Mouse (Mus musculus): ENCODE measurements around the gene Strc. TPM values are rescaled to one million over a fixed set of nuclear protein-coding genes. Genes with fewer than 3 reads are reported as not detected.

Gene Strc
- total RNA-seq, 2 experiments from 2014 or later: 0.08 TPM; not detected in 1

DNA sequence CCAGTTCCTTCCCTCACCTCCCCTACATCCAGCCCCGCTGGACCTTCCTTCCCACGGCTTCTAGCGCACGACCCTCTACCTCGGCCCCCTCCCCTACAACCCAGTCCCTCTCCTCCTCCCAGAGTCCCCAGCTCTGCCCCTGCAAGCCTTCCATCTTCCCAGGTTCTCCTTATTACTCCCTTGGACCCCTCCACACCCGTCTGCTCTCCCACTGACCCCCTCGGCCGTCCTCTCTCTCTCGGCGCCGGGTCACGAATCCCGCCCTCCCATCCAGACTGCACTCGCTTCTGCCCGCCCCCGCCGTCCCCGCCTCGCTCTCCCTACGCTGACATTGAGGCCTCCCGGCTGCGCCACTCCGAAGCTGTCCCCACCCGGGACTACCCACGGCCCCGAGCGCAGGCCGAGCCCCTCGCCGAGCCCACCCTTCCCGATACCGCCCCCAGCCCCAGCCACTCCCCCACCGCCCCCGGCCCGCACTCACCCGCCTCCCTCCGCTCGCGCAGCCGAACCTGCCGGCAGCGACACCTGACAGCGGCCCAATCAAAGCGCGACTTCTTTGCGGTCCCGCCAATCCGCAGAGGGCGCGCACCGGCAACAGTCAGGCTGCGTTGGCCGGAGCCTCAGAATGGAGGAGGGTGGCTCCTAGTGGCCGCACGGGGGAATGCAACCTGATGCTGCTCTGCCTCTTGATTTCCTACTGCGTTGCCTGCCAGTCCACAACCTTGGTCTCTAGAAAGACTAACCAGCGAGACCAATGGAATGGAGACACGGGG lies 32.0 kb downstream of the Strc start, which contains the start of gene Ppip5k1:
Ppip5k1 (minus strand) TSS at position 577 of the 773 bp plus-strand sequence.
- peak; percentile 96 for DNase-seq

DNA sequence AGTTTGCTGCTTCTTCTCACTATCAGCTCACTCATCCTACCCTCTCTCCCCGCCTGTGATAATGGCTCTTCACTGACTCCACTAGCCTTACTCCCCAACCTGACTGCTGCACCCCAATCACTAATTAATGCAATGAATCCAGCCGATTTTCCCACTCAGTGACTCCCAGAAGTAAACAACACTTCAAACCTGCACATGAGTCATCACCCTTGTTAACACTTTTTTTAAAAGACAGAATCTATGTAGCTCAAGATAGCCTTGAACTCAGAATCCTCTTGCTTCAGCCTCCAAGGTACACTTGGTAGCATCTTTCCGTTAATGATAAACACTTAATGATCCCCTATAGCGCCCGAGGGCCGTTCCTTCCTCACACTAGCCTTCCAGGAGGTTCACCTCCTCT lies 32.6 kb downstream of the Strc start:
- DNase-seq: no peak

DNA sequence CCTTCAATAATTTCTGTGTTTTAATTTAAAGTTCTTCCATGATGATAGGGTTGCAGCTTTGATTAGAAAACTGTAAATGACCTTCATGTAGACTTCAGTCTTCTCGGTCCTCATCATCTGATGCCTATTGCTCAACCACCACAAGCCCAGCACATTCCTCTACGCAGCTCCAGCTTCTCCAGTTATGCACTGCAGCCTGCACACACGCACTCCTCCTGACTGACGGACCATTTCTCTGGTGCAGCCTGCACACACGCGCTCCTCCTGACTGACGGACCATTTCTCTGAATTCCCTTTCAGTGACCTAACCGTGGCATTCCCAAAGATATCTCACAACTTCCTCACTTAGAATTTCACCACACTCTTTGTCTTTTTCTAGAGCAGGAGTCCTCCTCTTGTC lies 33.8 kb downstream of the Strc start:
- DNase-seq: no peak

DNA sequence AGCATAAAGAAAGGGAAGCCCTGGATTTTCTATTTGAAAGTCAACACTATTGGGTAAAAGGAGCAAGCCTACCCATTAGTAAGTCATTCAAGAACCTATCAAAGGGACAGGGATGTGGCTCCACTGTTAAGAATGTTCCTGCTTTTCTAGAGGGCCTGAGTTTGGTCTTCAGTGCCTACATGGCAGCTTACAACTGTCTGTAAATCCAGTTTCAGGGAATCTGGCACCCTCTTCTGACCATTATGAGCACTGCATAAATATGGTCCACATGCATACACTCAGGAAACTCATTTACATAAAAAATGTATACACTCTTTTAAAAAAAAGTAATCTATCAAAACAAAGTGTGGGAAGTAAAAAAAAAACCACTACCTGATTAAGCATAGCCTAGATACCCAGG lies 47.9 kb downstream of the Strc start:
- no peak for DNase-seq

DNA sequence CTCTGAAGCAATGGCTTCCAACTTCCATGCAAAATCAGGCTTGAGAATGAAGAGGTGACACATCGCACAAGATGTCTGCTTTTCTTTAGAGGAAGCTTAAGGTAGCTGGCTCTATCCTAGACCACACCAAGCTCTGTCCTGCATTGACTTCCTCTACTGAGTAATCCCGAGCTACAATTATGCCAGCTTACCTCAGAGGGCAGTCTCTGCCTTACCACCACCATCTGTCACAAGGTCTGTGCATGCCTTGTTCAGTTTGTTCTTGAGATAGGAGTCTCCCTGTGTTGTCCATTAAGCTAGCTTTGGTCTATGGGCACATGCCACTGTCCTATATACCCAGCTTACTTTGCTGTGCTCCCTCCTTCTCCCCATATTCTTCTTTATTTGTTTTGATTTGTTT lies 57.5 kb downstream of the Strc start:
- DNase-seq: no peak

DNA sequence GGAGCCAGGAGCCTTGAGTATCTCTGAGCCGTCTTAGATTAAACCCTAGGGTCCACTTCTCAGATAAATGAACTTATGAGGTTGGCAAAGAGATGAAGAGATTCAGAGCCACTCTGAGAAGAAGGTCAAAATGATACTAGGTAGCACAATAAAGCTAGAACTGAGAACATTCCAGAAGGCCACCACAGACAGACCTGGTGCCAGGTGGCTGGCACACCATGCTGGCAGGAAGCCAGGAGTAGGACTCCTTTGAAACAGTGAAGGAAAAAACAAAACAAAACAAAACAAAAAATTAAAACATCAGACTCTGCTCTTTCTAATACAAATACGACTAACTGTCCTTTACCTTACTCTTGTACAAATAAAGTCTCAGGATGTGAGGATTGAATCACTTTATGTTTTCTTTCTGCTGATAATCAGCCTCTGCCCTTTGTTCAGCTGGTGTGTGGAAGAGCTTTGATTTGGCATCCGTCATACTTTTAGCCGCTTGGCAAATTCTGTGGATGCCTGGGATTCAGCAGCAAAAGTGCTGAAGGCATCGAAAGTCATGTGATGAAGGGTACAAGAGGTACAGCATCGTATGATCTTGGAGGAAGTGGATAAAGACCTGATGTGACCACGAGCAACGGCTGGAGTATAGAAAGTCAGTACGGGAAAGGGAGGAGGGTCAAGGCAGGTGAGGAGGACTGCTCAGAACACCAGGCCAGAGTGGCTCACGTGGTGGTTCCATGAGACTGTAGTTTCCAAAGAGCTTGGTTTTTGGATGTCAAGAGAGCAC lies 63.1 kb downstream of the Strc start:
- no peak for DNase-seq

DNA sequence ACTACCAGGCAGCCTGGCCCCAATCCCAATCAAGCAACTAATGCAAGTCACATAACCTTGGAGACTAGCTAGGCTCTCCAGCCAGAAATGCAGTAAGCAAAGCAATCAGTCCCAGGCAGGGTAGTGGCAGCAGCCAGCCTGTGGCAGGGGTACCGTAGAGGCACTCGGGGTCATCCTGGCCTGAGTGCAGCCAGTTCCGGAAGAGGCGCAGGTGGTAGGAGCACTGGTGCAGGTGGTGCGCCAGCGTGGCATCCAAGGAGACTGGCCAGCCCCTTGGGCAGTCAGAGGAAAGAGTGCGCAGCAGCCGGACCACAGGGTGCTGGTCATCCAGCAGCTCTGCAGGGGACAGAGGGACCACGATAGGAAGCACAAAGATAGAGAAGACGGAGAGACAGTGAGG lies 63.9 kb downstream of the Strc start:
- no peak for DNase-seq

DNA sequence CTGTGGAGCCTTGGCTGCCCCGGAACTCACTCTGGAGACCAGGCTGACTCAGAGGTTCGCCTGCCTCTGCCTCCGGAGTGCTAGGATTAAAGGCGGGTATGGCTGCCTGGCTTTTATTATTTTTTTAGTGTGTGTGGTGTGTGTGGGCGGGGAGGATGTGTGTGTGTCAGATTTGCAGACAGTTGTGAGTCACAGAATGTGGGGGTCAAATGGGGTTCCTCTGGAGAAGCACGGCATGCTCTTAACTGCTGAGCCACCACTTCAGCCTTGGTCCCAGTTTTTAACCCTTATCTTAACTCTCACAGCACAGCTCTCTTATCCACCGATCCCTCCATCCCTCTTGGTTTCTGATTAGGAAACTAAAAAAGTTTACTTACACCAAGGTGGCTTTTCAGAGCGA lies 70.7 kb downstream of the Strc start:
- DNase-seq: no peak

Other genes with a start within 250 kb of the Strc start
- gene Adal, start 246.7 kb downstream of the Strc start, total RNA-seq (2021): 10 to 100 TPM; 13.9 to 14.5 TPM
- 1 to 10 TPM; 3.2 to 3.6 TPM for gene Lcmt2, start 246.5 kb downstream of the Strc start, total RNA-seq (2021)
- gene Tubgcp4, start 216.5 kb downstream of the Strc start, total RNA-seq (2021): 10 to 100 TPM in 1 of 2 experiments, 1 to 10 TPM in 1; 9.9 to 11.8 TPM
- 1 to 10 TPM; 4.5 to 4.6 TPM for gene Zscan29, start 216.0 kb downstream of the Strc start, total RNA-seq (2021)
- 10 to 100 TPM; 13.5 to 16.4 TPM for gene Trp53bp1, start 115.8 kb downstream of the Strc start, total RNA-seq (2021)
- 1 to 10 TPM; 7.0 to 7.8 TPM for gene Map1a, start 97.6 kb downstream of the Strc start, total RNA-seq (2021)
- 10 to 100 TPM; 65.1 to 69.9 TPM for gene Ppip5k1, start 31.8 kb downstream of the Strc start, total RNA-seq (2021)
- gene Ckmt1, start 29.5 kb downstream of the Strc start, total RNA-seq (2021): not detected
- 10 to 100 TPM; 46.2 to 51.0 TPM for gene Pdia3, start 26.6 kb upstream of the Strc start, total RNA-seq (2021)
- 1 to 10 TPM; 1.9 TPM for gene Catsper2, start 26.6 kb upstream of the Strc start, total RNA-seq (2021)
- gene Ell3, start 57.1 kb upstream of the Strc start, total RNA-seq (2021): not detected
- 100 to 1,000 TPM; 315 to 360 TPM for gene Serf2, start 62.0 kb upstream of the Strc start, total RNA-seq (2021)
- 10 to 100 TPM; 14.2 to 20.2 TPM for gene Hypk, start 66.1 kb upstream of the Strc start, total RNA-seq (2021)
- not detected for gene Serinc4, start 69.6 kb upstream of the Strc start, total RNA-seq (2021)
- gene Mfap1b, start 86.9 kb upstream of the Strc start, total RNA-seq (2021): 10 to 100 TPM; 18.0 to 20.6 TPM
- gene Mfap1a, start 119.5 kb upstream of the Strc start, total RNA-seq (2021): 10 to 100 TPM; 13.2 to 13.9 TPM
- gene Wdr76, start 119.6 kb upstream of the Strc start, total RNA-seq (2021): 1 to 10 TPM; 1.9 to 2.3 TPM

Measured in gastrocnemius, postnatal 25 days (tissue).